Mouse (Mus musculus) ovary, postnatal 14 days (tissue): ENCODE measurements around the gene Gbp7.
"Not testable (repeated sequence)": the region's sequence is repeated elsewhere in the genome, so short reads cannot be mapped to it uniquely, and the experiment has no call there.

ENCODE experiments used
- DNase-seq: peaks from one replicate; pipeline ENCODE4 v3.0.0; 2022; ENCODE audit warnings: low spot score

Gbp7 gene

GRCm38 (mm10) chr3:142561045-142561646 lies 31.0 kb downstream of the Gbp7 start:
- no peak for DNase-seq

DNA sequence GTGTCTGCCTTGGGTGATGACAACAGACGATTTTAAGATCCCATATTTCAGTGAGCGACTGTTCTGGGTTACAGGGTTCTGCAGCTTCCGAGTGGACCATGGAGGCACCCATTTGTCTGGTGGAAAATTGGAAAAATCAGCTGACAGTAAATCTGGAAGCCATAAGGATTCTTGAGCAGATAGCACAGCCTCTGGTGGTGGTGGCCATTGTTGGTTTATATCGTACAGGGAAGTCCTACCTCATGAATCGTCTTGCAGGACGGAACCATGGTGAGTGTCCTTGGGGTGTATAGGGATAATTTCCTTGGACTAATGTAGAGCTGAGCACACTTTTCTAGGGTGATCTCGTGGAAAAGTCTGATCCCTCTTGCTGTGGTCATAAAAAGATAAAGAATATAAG lies 31.5 kb downstream of the Gbp7 start:
- no peak for DNase-seq

DNA sequence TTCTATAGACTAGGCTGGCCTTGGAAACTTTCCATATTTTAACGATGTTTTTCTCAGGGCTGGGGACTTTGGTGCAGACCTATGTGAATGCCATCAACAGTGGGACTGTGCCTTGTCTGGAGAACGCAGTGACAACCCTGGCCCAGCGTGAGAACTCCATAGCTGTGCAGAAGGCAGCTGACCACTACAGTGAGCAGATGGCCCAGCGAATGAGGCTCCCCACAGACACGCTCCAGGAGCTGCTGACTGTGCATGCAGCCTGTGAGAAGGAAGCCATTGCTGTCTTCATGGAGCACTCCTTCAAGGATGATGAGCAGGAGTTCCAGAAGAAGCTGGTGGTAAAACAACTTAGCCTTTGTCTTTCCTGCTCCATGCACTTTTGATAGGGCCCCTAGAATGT lies 37.3 kb downstream of the Gbp7 start:
- DNase-seq: not testable (repeated sequence)

DNA sequence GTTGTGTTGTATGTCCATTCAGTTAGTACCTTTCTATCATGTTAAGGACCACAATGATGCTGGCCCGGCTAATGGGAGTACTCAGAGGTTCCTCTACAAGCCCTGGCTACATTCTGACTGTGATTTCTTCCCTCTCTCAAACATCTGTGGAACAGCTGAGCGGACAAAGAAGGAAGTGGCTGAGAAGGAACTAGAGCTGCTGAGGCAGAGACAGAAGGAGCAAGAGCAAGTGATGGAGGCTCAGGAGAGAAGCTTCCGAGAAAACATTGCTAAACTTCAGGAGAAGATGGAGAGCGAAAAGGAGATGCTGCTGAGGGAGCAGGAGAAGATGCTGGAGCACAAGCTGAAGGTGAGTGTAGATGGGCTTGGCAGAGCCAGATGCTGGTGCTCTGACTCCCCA lies 40.6 kb downstream of the Gbp7 start:
- no peak for DNase-seq

- DNase-seq: no peak
Measured at GRCm38 (mm10) chr3:142577108-142577507, 47.0 kb downstream of the Gbp7 start.

GRCm38 (mm10) chr3:142578342-142578741 lies 48.2 kb downstream of the Gbp7 start:
- no peak for DNase-seq

GRCm38 (mm10) chr3:142583067-142583466 lies 52.9 kb downstream of the Gbp7 start:
- no peak for DNase-seq

- no peak for DNase-seq
Measured at GRCm38 (mm10) chr3:142587386-142587785, 57.2 kb downstream of the Gbp7 start.

GRCm38 (mm10) chr3:142588888-142589287 lies 58.7 kb downstream of the Gbp7 start:
- no peak for DNase-seq

GRCm38 (mm10) chr3:142590431-142591067 lies 60.4 kb downstream of the Gbp7 start:
- DNase-seq: no peak

DNA sequence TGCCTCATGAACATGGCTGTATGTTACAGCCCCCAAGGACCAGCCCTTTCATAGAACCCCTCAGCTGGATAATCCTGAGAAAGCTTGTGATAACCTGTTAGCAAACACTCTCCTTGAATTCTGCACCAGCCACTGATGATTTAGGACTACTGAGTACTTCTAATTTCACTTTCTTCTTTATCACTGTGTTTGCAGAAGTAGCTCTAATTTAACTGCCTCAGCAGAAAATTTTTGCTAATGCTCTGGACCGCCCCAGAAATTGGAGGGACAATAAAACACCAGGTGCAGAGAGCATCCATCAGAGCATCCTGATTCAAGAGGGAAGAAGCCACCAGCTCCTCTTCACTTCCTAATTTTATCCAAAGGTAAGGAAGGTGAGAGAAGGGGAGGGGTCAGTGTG lies 64.4 kb downstream of the Gbp7 start, which contains the start of gene Gbp2b:
Gbp2b (plus strand) TSS at position 301 of the 400 bp plus-strand sequence.
- no peak for DNase-seq

- DNase-seq: no peak
Measured at GRCm38 (mm10) chr3:142597923-142598322, 67.8 kb downstream of the Gbp7 start.
